Mouse (Mus musculus): ENCODE data around the gene Lmo4.

Gene Lmo4

GRCm38 (mm10) chr3:144148234-144148633 is 56.8 kb downstream of the Lmo4 start:
- no peak for DNase-seq (ENCODE audit: low spot score)

GRCm38 (mm10) chr3:144147244-144147643 is 57.8 kb downstream of the Lmo4 start:
- no peak for DNase-seq (ENCODE audit: low spot score)

- no peak for DNase-seq (ENCODE audit: low spot score)
These were observed 61.0 kb downstream of the Lmo4 start for GRCm38 (mm10) chr3:144144066-144144465.

GRCm38 (mm10) chr3:144142939-144143338 is 62.1 kb downstream of the Lmo4 start:
- DNase-seq (ENCODE audit: low spot score) = no peak

GRCm38 (mm10) chr3:144141786-144142185 is 63.2 kb downstream of the Lmo4 start:
- DNase-seq (ENCODE audit: low spot score) = no peak

- no peak for DNase-seq (ENCODE audit: low spot score)
These were observed 64.2 kb downstream of the Lmo4 start for GRCm38 (mm10) chr3:144140816-144141215.

GRCm38 (mm10) chr3:144138659-144139058 is 66.4 kb downstream of the Lmo4 start:
- DNase-seq (ENCODE audit: low spot score) = no peak
